Mouse (Mus musculus): Measurements from ENCODE around the gene Rsl24d1. TPM values are rescaled to one million over a fixed set of nuclear protein-coding genes. Genes with fewer than 3 reads are reported as not detected.
A peak's percentile ranks its signal among the peaks of the same experiment; 100 is the strongest.
"Not testable (repeated sequence)": the region's sequence is repeated elsewhere in the genome, so short reads cannot be mapped to it uniquely, and the experiment has no call there.

The Rsl24d1 gene
- total and polyA plus RNA-seq, 2 experiments from 2014 or later = 51.6 to 71.4 TPM

GRCm38 (mm10) chr9:73070971-73071659, 42.1 kb upstream of the Rsl24d1 start:
- DNase-seq (ENCODE audit: low spot score) (peak; percentile 55), ATAC-seq (ENCODE audit: insufficient read depth, low read depth) (peak; percentile 24; the same call in 1 of the 2 replicates)
- no peak overlapping the region for H3K4me3 ChIP-seq (ENCODE audit: low read depth, low read length)
- no peaks in the 10 kb centered on the region for H3K27me3 ChIP-seq (ENCODE audit: control insufficient read depth, insufficient read depth, low read length)
- 51% methylated on average over 10 of the region's 10 CpGs for WGBS
- H3K36me3 ChIP-seq (replicated peaks; ENCODE audit: control insufficient read depth, insufficient read depth, low read length) = no peaks in the 10 kb centered on the region
- no peak overlapping the region for H3K9ac ChIP-seq (replicated peaks; ENCODE audit: low read depth, low read length)
- H3K27ac ChIP-seq (ENCODE audit: low read depth) = 0 out of 2 replicates have a peak overlapping the region, but pooled peaks have one; percentile 0
- no peaks in the 10 kb centered on the region for H3K9me3 ChIP-seq (replicated peaks; ENCODE audit: control insufficient read depth, low read length)
- peaks cover 9% of the 10 kb centered on the region for H3K4me1 ChIP-seq (ENCODE audit: control insufficient read depth, insufficient read depth)
- TF ChIP-seq EP300 (IDR thresholded peaks at IDR 0.05; ENCODE audit: low read depth) (no peak), CTCF (IDR thresholded peaks at IDR 0.05; ENCODE audit: low read depth) (no peak)
- H3K4me2 ChIP-seq (ENCODE audit: low read depth, low read length) = no peak overlapping the region

DNA sequence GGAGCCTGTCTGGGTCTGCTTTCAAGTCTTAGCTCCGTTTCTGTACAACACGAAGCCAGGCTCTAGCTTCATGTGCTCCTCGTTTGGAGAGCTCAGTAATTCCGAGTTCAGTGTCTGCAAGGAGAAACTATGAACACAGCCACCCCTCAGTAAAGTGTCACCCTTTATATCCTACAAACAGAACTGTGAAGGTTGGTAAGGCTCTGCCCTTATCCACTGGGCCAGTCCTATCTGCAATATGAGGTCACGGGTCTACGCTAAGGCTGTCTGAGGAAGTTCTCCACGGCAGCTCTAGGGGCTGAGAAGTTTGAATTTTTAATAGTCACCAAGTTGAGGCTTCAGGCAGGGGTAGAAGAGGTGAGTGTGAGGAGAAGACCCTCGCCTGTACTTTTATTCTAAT, 40.8 kb upstream of the Rsl24d1 start:
- Histone ChIP-seq H3K36me3 (replicated peaks; ENCODE audit: control insufficient read depth, insufficient read depth, low read length) (no peaks in the 10 kb centered on the region), H3K4me3 (ENCODE audit: low read depth, low read length) (no peak overlapping the region), H3K4me2 (ENCODE audit: low read depth, low read length) (no peak overlapping the region), H3K27me3 (ENCODE audit: control insufficient read depth, insufficient read depth, low read length) (no peaks in the 10 kb centered on the region), H3K27ac (ENCODE audit: low read depth) (peak overlapping the region; percentile 15; the same call in 1 of the 2 replicates), H3K4me1 (ENCODE audit: control insufficient read depth, insufficient read depth) (peaks cover 9% of the 10 kb centered on the region), H3K9ac (replicated peaks; ENCODE audit: low read depth, low read length) (no peak overlapping the region), H3K9me3 (replicated peaks; ENCODE audit: control insufficient read depth, low read length) (no peaks in the 10 kb centered on the region)
- TF ChIP-seq CTCF (IDR thresholded peaks at IDR 0.05; ENCODE audit: low read depth) (no peak), EP300 (IDR thresholded peaks at IDR 0.05; ENCODE audit: low read depth) (no peak)
- no peak for ATAC-seq (ENCODE audit: insufficient read depth, low read depth)
- 68% methylated on average over 8 of the region's 8 CpGs for WGBS
- no peak for DNase-seq (ENCODE audit: low spot score)

GRCm38 (mm10) chr9:73073169-73073568, 40.1 kb upstream of the Rsl24d1 start:
- DNase-seq (ENCODE audit: low spot score) = no peak
- Histone ChIP-seq H3K9ac (replicated peaks; ENCODE audit: low read depth, low read length) (no peak overlapping the region), H3K36me3 (replicated peaks; ENCODE audit: control insufficient read depth, insufficient read depth, low read length) (no peaks in the 10 kb centered on the region), H3K9me3 (replicated peaks; ENCODE audit: control insufficient read depth, low read length) (no peaks in the 10 kb centered on the region), H3K27me3 (ENCODE audit: control insufficient read depth, insufficient read depth, low read length) (no peaks in the 10 kb centered on the region), H3K4me3 (ENCODE audit: low read depth, low read length) (no peak overlapping the region), H3K4me2 (ENCODE audit: low read depth, low read length) (no peak overlapping the region; the same call in 1 of the 2 replicates), H3K27ac (ENCODE audit: low read depth) (peak overlapping the region; percentile 15; the same call in 1 of the 2 replicates), H3K4me1 (ENCODE audit: control insufficient read depth, insufficient read depth) (peaks cover 3% of the 10 kb centered on the region; the same call in 1 of the 2 replicates)
- no peak for TF ChIP-seq EP300 (IDR thresholded peaks at IDR 0.05; ENCODE audit: low read depth)
- TF ChIP-seq CTCF (IDR thresholded peaks at IDR 0.05; ENCODE audit: low read depth) = no peak
- ATAC-seq (ENCODE audit: insufficient read depth, low read depth) = no peak
- WGBS = 89% methylated on average over 5 of the region's 5 CpGs

- DNase-seq (ENCODE audit: low spot score); H3K27ac ChIP-seq (ENCODE audit: low read depth); H3K36me3 ChIP-seq (replicated peaks; ENCODE audit: control insufficient read depth, insufficient read depth, low read length); H3K9ac ChIP-seq (replicated peaks; ENCODE audit: low read depth, low read length); H3K4me3 ChIP-seq (ENCODE audit: low read depth, low read length); H3K9me3 ChIP-seq (replicated peaks; ENCODE audit: control insufficient read depth, low read length); ATAC-seq (ENCODE audit: insufficient read depth, low read depth); H3K4me2 ChIP-seq (ENCODE audit: low read depth, low read length); H3K27me3 ChIP-seq (ENCODE audit: control insufficient read depth, insufficient read depth, low read length); H3K4me1 ChIP-seq (ENCODE audit: control insufficient read depth, insufficient read depth): not testable (repeated sequence)
- 74% methylated on average over 10 of the region's 12 CpGs for WGBS
These were observed 33.9 kb upstream of the Rsl24d1 start for GRCm38 (mm10) chr9:73079349-73079748.

- no peaks in the 10 kb centered on the region for H3K27me3 ChIP-seq (ENCODE audit: control insufficient read depth, insufficient read depth, low read length)
- WGBS = 50% methylated on average over 7 of the region's 7 CpGs
- no peaks in the 10 kb centered on the region for H3K36me3 ChIP-seq (replicated peaks; ENCODE audit: control insufficient read depth, insufficient read depth, low read length)
- H3K27ac ChIP-seq (ENCODE audit: low read depth) = no peak overlapping the region
- no peaks in the 10 kb centered on the region for H3K4me1 ChIP-seq (ENCODE audit: control insufficient read depth, insufficient read depth)
- H3K4me3 ChIP-seq (ENCODE audit: low read depth, low read length) = no peak overlapping the region
- no peak overlapping the region for H3K4me2 ChIP-seq (ENCODE audit: low read depth, low read length)
- no peak overlapping the region for H3K9ac ChIP-seq (replicated peaks; ENCODE audit: low read depth, low read length)
- DNase-seq (ENCODE audit: low spot score) (no peak), ATAC-seq (ENCODE audit: insufficient read depth, low read depth) (no peak)
- TF ChIP-seq CTCF (IDR thresholded peaks at IDR 0.05; ENCODE audit: low read depth) = no peak
- TF ChIP-seq EP300 (IDR thresholded peaks at IDR 0.05; ENCODE audit: low read depth) = no peak
- no peaks in the 10 kb centered on the region for H3K9me3 ChIP-seq (replicated peaks; ENCODE audit: control insufficient read depth, low read length)
These were observed 33.4 kb upstream of the Rsl24d1 start for GRCm38 (mm10) chr9:73079801-73080325.
